ENCODE assay signal across 14 mouse cellular contexts in the genomic region with DNA sequence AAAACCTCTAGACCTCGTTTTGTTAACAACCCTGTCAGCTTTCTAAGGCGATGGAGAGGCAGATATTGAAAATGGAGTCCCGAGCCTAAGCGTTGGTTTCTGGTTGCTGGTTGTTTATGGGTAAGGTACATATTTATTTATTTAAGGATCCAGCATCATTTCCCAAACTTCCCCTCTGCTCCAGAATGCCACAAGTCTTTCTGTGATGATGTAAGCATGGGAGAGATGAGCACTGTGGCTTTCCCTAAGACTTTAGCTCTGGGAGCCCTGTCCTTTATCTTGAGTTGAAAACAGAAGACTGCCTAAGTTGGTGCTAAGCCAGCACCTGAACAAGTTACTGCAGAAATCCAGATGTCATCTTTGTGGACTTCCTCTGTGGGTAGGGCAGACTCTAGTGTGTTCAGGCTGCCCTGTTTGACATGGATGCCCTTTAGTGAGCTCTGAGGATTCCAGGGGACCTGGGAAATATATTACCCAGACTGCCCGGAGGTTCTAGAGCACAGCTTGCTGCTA. TPM values are rescaled to one million over a fixed set of nuclear protein-coding genes. Genes with fewer than 3 reads are reported as not detected.
DNase-seq lines count a peak whose midpoint lies in the region; ATAC-seq lines count a peak whose summit lies in the region.
"Had no signal": no experiment of that assay in that cellular context is flagged by ENCODE, and none has a peak within 500 bp of the region (broad histone marks: within the 10 kb centered on the region; RNA-seq: fewer than 3 reads in every experiment).

No protein-coding gene starts in this region.

- H3K27ac ChIP-seq in heart, embryonic 13.5 days (replicated peaks), result no peak overlapping the region
- no peak overlapping the region for H3K27ac ChIP-seq in neural tube, embryonic 15.5 days (replicated peaks)
- 0 out of 2 replicates have a peak overlapping the region, but pooled peaks have one; percentile 12 for H3K27ac ChIP-seq in limb, embryonic 12.5 days
- H3K27ac ChIP-seq: macrophage had no signal

- no peak for DNase-seq in heart, postnatal 36 days
- peak; percentile 42 for DNase-seq in neural tube, embryonic 10.5 days (ENCODE audit: extremely low spot score, low spot score)
- DNase-seq in cerebellum, postnatal 4 days (ENCODE audit: low spot score in 2 of 2), result no peak
- DNase-seq in spleen, adult 18-20 months, result no peak
- no peak for DNase-seq in thymus, postnatal 14 days
- DNase-seq: cerebellum, adult 9-11 months; kidney, postnatal 10 days had no signal

- no peak for ATAC-seq in heart, embryonic 13.5 days (ENCODE audit: extremely low read depth, insufficient number of reproducible peaks, low FRiP score, low TSS enrichment)
- ATAC-seq in neural tube, embryonic 15.5 days (ENCODE audit: low FRiP score), result no peak
- no peak for ATAC-seq in limb, embryonic 12.5 days (ENCODE audit: insufficient number of reproducible peaks, insufficient read depth, low FRiP score, low TSS enrichment, low read depth)

- peaks cover 5% of the 10 kb centered on the region; the same call in 1 of the 2 replicates for H3K9me3 ChIP-seq in heart, embryonic 13.5 days
- no peaks in the 10 kb centered on the region for H3K9me3 ChIP-seq in neural tube, embryonic 15.5 days (replicated peaks)
- H3K9me3 ChIP-seq in limb, embryonic 12.5 days, result peaks cover 5% of the 10 kb centered on the region; the same call in 1 of the 2 replicates

- peaks cover 100% of the 10 kb centered on the region for H3K27me3 ChIP-seq in heart, embryonic 13.5 days (replicated peaks)
- H3K27me3 ChIP-seq in neural tube, embryonic 15.5 days (replicated peaks), result peaks cover 98% of the 10 kb centered on the region
- peaks cover 94% of the 10 kb centered on the region for H3K27me3 ChIP-seq in limb, embryonic 12.5 days

- H3K4me1 ChIP-seq in heart, embryonic 13.5 days, result peaks cover 32% of the 10 kb centered on the region
- peaks cover 26% of the 10 kb centered on the region for H3K4me1 ChIP-seq in neural tube, embryonic 15.5 days
- peaks cover 55% of the 10 kb centered on the region for H3K4me1 ChIP-seq in limb, embryonic 12.5 days (replicated peaks)

- intact Hi-C loops in heart, postnatal 36 days (cut with DNase I), result no loop called here

- 11% methylated on average over 5 of the region's 5 CpGs for WGBS in heart, embryonic 13.5 days
- WGBS in neural tube, embryonic 15.5 days, result 6% methylated on average over 5 of the region's 5 CpGs
- WGBS in limb, embryonic 12.5 days, result 6% methylated on average over 5 of the region's 5 CpGs

- 0 out of 2 replicates have a peak overlapping the region, but pooled peaks have one; percentile 58 for H3K4me3 ChIP-seq in heart, embryonic 13.5 days
- H3K4me3 ChIP-seq in neural tube, embryonic 15.5 days (replicated peaks), result no peak overlapping the region
- peak overlapping the region; percentile 59; the same call in 1 of the 2 replicates for H3K4me3 ChIP-seq in limb, embryonic 12.5 days (replicated peaks)

- H3K9ac ChIP-seq in heart, embryonic 13.5 days, result no peak overlapping the region
- H3K9ac ChIP-seq in neural tube, embryonic 15.5 days (replicated peaks), result no peak overlapping the region
- peak overlapping the region; percentile 46; the same call in 1 of the 2 replicates for H3K9ac ChIP-seq in limb, embryonic 12.5 days (replicated peaks)

- H3K4me2 ChIP-seq in heart, embryonic 13.5 days, result peak overlapping the region; percentile 89; the same call in 1 of the 2 replicates
- no peak overlapping the region for H3K4me2 ChIP-seq in neural tube, embryonic 15.5 days
- H3K4me2 ChIP-seq in limb, embryonic 12.5 days, result peak overlapping the region; percentile 72

- H3K36me3 ChIP-seq in heart, embryonic 13.5 days, result no peaks in the 10 kb centered on the region
- H3K36me3 ChIP-seq in neural tube, embryonic 15.5 days, result no peaks in the 10 kb centered on the region
- H3K36me3 ChIP-seq in limb, embryonic 12.5 days, result no peaks in the 10 kb centered on the region

RNA-seq across cellular contexts. Expression of gene Six2, which starts 1.8 kb away (rescaled TPM):
- 0.27 and 0.39 TPM in 2 replicates for polyA plus RNA-seq in heart, embryonic 13.5 days (2015; fragmentation: Nextera tagmentation; extraction: Ambion mirVana)
- total RNA-seq in heart, postnatal 36 days (2021), result under 1 TPM; 0.30 to 0.33 TPM
- 1.3 TPM in 1 of 2 replicates, not detected in the other for polyA plus RNA-seq in neural tube, embryonic 15.5 days (2015; fragmentation: Nextera tagmentation; extraction: Ambion mirVana)
- polyA plus RNA-seq in limb, embryonic 12.5 days (2016; fragmentation: Nextera tagmentation; extraction: Ambion mirVana), result 11.0 and 12.3 TPM in 2 replicates
- total RNA-seq: granulocyte monocyte progenitor cell, adult 5-6 weeks had no signal
- polyA plus RNA-seq: C2C12; liver, embryonic 16.5 days; macrophage had no signal
